Mouse (Mus musculus): Measurements from ENCODE around the gene Tmem238l. TPM values are rescaled to one million over a fixed set of nuclear protein-coding genes. Genes with fewer than 3 reads are reported as not detected.

Gene Tmem238l
- polyA plus RNA-seq, 1 experiment = not detected

DNA sequence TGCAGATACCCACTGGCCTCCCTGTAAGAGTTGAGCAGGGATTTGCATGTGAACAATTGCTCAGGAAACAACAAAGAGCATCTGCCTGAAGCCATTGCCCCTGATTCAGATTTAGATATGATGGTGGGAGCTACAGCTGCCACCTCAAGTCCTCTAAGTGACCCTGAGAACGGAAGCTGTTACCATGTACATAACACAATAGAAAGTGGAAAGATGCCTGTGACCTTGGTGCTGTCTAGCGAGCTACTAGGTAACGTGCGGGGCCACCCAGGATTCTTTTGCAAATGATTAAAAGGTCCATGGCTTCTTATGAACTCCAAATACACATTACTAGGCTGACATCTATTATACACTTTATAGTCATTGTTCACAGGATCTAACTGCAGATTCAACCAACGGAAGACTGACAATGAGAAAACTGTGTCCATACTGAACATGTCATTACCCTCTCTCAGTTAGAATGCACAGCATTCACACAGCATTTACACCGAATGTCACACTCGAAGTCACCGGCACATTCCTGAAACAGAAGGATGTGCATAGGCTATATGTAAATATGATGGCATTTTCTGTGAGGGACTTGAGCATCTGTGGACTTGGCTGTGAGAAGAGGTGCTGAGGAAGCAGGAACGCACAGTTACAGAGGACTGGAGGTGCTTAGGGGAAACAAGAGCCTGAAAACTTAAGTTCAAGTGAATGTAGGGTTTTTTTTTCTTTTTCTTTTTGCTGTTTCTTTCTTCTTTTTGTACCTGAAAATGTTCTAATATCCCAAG lies 23.4 kb upstream of the Tmem238l start:
- 73% methylated on average over 9 of the region's 9 CpGs for WGBS
- Histone ChIP-seq H3K27ac (ENCODE audit: insufficient read depth, low read length) (no peak overlapping the region), H3K4me3 (replicated peaks; ENCODE audit: insufficient read depth, low read depth, low read length) (no peak overlapping the region), H3K4me1 (ENCODE audit: control insufficient read depth, insufficient read depth, low read length) (no peaks in the 10 kb centered on the region), H3K27me3 (ENCODE audit: control insufficient read depth, insufficient read depth, low read length) (no peaks in the 10 kb centered on the region)
- DNase-seq = no peak
- TF ChIP-seq POLR2A (IDR thresholded peaks at IDR 0.05; ENCODE audit: borderline replicate concordance, insufficient read depth, low read length) (no peak), CTCF (IDR thresholded peaks at IDR 0.05; ENCODE audit: borderline replicate concordance, insufficient read depth, low read depth, low read length) (no peak)

DNA sequence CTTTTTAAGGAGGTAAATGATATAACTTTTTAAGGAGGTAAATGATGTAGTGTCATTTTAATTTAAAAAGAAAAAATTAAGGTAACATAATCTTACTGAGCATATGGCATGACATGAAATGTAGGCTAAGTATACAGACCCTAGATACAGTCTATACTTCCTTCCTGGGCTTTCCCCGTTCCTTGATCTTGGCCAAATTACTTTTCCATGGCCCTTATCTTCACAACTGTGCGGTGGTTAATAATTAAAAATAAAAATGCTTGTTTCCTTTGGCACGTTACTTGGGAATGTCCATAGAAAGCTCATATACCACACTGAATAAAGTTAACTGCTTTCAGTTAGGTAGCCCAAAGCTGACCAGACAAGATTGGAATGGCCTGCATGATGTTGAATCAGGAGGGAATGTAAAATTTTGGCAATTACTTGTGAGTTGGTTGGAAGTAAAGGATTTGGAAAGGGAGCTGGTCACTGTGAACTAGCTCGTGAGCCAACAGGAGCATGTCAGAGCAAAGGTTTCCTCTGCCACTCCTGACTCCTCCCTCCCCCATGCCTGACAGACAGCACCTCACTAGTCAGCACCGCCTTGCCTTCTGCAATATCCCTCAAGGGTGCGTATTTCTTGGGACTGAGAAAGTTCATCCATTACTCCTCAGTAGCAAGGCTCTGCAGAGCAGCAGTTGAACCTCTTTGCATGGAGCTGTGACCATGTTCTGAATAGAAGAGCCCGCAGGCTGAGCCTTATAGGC lies 21.8 kb upstream of the Tmem238l start:
- TF ChIP-seq CTCF (IDR thresholded peaks at IDR 0.05; ENCODE audit: borderline replicate concordance, insufficient read depth, low read depth, low read length) (no peak), POLR2A (IDR thresholded peaks at IDR 0.05; ENCODE audit: borderline replicate concordance, insufficient read depth, low read length) (no peak)
- DNase-seq = no peak
- Histone ChIP-seq H3K4me1 (ENCODE audit: control insufficient read depth, insufficient read depth, low read length) (no peaks in the 10 kb centered on the region), H3K27ac (ENCODE audit: insufficient read depth, low read length) (no peak overlapping the region), H3K4me3 (replicated peaks; ENCODE audit: insufficient read depth, low read depth, low read length) (no peak overlapping the region), H3K27me3 (ENCODE audit: control insufficient read depth, insufficient read depth, low read length) (no peaks in the 10 kb centered on the region)
- 86% methylated on average over 7 of the region's 7 CpGs for WGBS

DNA sequence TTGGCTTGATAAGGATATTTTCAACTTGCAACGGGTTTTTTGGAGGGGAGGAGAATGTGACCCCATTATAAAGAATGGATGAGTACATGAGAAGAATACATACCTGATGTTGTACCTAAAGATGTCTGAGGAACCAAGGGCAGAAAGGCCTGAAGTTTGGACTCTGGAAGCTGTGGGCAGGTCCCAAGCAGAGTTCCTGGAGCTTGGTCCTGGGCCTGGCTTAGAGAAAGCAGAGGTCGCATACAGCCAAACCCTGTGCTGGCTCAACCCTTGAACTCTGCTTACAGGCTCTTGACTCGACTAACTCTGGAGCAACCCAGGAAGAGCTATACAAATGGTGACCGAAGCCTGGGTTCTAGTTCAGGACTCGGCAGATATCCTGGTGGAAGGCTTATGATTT lies 14.4 kb upstream of the Tmem238l start:
- H3K4me1 ChIP-seq (ENCODE audit: control insufficient read depth, insufficient read depth, low read length) = no peaks in the 10 kb centered on the region
- no peaks in the 10 kb centered on the region for H3K27me3 ChIP-seq (ENCODE audit: control insufficient read depth, insufficient read depth, low read length)
- WGBS = 91% methylated on average over 5 of the region's 5 CpGs
- no peak overlapping the region for H3K27ac ChIP-seq (ENCODE audit: insufficient read depth, low read length)
- TF ChIP-seq POLR2A (IDR thresholded peaks at IDR 0.05; ENCODE audit: borderline replicate concordance, insufficient read depth, low read length) = no peak
- no peak for TF ChIP-seq CTCF (IDR thresholded peaks at IDR 0.05; ENCODE audit: borderline replicate concordance, insufficient read depth, low read depth, low read length)
- H3K4me3 ChIP-seq (replicated peaks; ENCODE audit: insufficient read depth, low read depth, low read length) = no peak overlapping the region
- no peak for DNase-seq

DNA sequence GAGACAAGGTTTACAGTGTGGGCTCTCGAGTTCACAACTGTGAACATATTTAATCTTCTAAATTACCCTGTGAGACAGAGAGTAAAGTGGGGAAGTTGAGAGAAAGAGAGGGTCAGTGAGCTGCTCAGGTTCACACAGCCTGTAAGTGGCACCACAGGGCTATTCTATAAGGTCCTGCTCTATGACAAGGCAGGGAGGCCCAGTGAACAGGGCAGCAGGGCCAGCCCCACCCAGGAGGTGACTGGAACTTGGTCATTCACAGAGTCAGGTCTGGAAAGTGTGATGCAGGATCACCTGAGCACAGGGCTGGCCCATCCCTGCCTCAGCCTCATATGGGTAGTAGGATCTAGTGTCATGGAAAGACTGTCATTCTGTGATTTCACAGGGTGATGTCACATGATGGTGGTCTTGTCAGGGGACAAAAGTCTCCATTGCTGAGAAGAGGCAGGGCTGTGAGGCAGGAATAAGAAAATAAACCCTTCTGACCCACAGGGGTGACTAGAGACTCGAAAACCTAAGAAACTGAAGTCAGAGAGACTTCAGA lies 11.1 kb upstream of the Tmem238l start:
- no peaks in the 10 kb centered on the region for H3K4me1 ChIP-seq (ENCODE audit: control insufficient read depth, insufficient read depth, low read length)
- DNase-seq = no peak
- no peak overlapping the region for H3K27ac ChIP-seq (ENCODE audit: insufficient read depth, low read length)
- H3K27me3 ChIP-seq (ENCODE audit: control insufficient read depth, insufficient read depth, low read length) = no peaks in the 10 kb centered on the region
- 69% methylated on average over 2 of the region's 2 CpGs for WGBS
- no peak for TF ChIP-seq CTCF (IDR thresholded peaks at IDR 0.05; ENCODE audit: borderline replicate concordance, insufficient read depth, low read depth, low read length)
- no peak for TF ChIP-seq POLR2A (IDR thresholded peaks at IDR 0.05; ENCODE audit: borderline replicate concordance, insufficient read depth, low read length)
- no peak overlapping the region for H3K4me3 ChIP-seq (replicated peaks; ENCODE audit: insufficient read depth, low read depth, low read length)

DNA sequence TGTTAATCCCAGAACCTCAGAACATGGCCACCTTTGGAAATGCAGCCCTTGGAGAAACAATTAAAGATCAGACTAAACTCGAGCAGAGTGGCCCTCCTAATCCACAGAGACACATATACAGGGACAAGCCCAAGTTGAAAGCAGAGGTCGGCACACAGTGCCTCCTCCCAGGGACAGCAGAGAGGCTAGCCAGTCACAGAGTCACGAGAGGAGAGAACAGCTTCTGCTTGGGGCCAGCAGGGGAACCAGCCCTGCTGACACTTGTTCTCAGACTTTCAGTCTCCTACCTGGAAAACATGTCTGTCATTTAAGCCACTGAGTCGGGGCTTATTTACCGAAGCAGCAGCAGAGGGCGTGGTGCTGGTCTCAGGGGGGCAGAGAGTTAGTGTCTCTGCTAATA lies 9.9 kb upstream of the Tmem238l start:
- Histone ChIP-seq H3K27ac (ENCODE audit: insufficient read depth, low read length) (no peak overlapping the region), H3K27me3 (ENCODE audit: control insufficient read depth, insufficient read depth, low read length) (no peaks in the 10 kb centered on the region), H3K4me1 (ENCODE audit: control insufficient read depth, insufficient read depth, low read length) (no peaks in the 10 kb centered on the region), H3K4me3 (replicated peaks; ENCODE audit: insufficient read depth, low read depth, low read length) (no peak overlapping the region)
- no peak for DNase-seq
- 64% methylated on average over 6 of the region's 6 CpGs for WGBS
- no peak for TF ChIP-seq POLR2A (IDR thresholded peaks at IDR 0.05; ENCODE audit: borderline replicate concordance, insufficient read depth, low read length)
- no peak for TF ChIP-seq CTCF (IDR thresholded peaks at IDR 0.05; ENCODE audit: borderline replicate concordance, insufficient read depth, low read depth, low read length)

DNA sequence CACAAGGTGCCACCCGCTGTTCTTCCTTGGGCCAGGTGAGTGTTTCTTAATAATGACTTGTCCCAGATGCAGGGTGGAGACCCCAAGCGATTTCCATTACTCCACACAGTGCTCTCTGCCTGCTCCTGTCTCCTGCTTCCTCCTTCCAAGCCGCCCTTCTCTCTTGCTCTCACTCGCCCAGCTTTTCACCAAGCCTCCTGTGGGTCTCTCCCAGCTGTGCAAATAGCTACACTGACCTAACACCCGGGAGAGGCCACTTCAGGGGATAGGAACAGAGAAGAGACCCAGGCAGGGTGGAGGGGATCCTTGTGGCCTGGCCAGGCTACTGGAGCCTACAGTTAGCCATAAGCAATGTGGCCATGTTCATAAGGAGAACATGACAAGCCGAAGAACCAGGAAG lies 9.5 kb upstream of the Tmem238l start:
- Histone ChIP-seq H3K27me3 (ENCODE audit: control insufficient read depth, insufficient read depth, low read length) (no peaks in the 10 kb centered on the region), H3K27ac (ENCODE audit: insufficient read depth, low read length) (no peak overlapping the region), H3K4me1 (ENCODE audit: control insufficient read depth, insufficient read depth, low read length) (no peaks in the 10 kb centered on the region), H3K4me3 (replicated peaks; ENCODE audit: insufficient read depth, low read depth, low read length) (no peak overlapping the region)
- no peak for DNase-seq
- 80% methylated on average over 6 of the region's 6 CpGs for whole genome bisulfite sequencing
- TF ChIP-seq CTCF (IDR thresholded peaks at IDR 0.05; ENCODE audit: borderline replicate concordance, insufficient read depth, low read depth, low read length) = no peak
- no peak for TF ChIP-seq POLR2A (IDR thresholded peaks at IDR 0.05; ENCODE audit: borderline replicate concordance, insufficient read depth, low read length)

DNA sequence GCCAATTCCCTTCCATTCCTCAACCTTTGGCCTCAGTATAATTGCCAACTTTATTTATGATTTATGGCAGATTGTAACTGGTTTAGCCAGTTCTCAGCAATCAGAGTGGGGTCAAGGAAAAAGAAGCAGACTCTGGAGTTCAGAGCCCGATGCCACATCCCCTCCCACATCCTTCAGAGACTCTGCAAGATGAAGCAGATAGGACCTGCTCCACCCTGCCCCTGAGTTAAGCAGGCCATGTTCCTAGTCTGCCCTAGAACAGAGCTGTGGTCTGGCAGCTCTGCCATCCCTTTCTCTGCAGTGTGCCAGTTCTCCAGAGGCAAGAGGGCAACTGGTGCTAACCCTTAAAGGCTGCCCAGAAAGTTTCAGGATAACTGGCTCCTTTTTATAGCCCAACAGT lies 4.4 kb downstream of the Tmem238l start:
- no peak overlapping the region for H3K27ac ChIP-seq (ENCODE audit: insufficient read depth, low read length)
- DNase-seq = no peak
- TF ChIP-seq POLR2A (IDR thresholded peaks at IDR 0.05; ENCODE audit: borderline replicate concordance, insufficient read depth, low read length) = no peak
- no peak for TF ChIP-seq CTCF (IDR thresholded peaks at IDR 0.05; ENCODE audit: borderline replicate concordance, insufficient read depth, low read depth, low read length)
- no peaks in the 10 kb centered on the region for H3K4me1 ChIP-seq (ENCODE audit: control insufficient read depth, insufficient read depth, low read length)
- no peaks in the 10 kb centered on the region for H3K27me3 ChIP-seq (ENCODE audit: control insufficient read depth, insufficient read depth, low read length)
- 89% methylated on average over 1 of the region's 1 CpGs for WGBS
- H3K4me3 ChIP-seq (replicated peaks; ENCODE audit: insufficient read depth, low read depth, low read length) = no peak overlapping the region
